Mouse (Mus musculus): ENCODE results near the gene Cep170b.

DNA sequence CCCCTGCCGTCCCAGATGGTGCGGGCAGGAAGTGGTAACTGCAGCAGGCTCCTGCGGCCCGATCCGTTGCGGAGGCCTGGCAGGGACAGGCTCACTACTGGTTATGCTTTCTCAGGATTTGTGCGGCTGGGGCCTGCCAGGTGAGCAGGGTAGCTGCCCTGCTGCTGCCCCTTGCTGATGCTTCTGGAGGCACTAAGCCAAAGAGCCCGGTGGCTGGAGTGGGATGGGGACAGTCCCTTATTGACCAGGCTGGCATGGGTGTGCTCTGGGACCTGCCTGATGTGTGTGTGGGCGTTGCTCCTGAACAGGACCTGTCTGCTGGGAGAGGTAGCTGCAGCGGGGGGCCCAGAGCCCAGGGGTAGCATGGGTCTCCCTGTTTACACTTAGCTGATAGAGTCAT lies 25.5 kb downstream of the Cep170b start:
- TF ChIP-seq POLR2A (IDR thresholded peaks at IDR 0.05; ENCODE audit: insufficient read length, low read depth): no peak
- TF ChIP-seq E2F4 (IDR thresholded peaks at IDR 0.05; ENCODE audit: insufficient read depth): no peak
- TF ChIP-seq MYOD1 (IDR thresholded peaks at IDR 0.05; ENCODE audit: control insufficient read depth in 1 of 3, insufficient read length in 2 of 3, low read depth in 2 of 3): no peak

Data from myocyte (in vitro differentiated cells).